Mouse (Mus musculus): ENCODE results near the gene Fga. TPM values are rescaled to one million over a fixed set of nuclear protein-coding genes. Genes with fewer than 3 reads are reported as not detected.

The Fga gene
- polyA plus RNA-seq, 1 experiment from 2014 or later = not detected

DNA sequence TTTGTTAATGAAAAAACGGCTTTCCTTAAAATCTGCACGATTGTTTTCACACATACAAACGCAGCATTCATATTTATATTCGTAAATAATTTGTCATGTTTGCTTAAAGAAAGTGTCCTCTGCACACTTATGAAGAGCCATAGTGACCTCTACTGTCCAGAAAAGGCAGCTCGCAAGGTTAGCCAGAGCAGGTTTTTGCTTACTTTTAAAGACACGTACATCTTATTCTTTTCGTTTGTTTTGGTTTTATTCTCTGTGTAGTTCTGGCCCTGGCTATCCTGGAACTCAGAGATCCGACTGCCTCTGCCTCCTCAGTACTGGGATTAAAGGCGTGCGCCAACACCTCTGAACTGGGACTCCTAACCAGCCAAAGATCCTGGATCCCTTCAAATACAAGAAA, 27.9 kb downstream of the Fga start:
- H3K9me3 ChIP-seq (ENCODE audit: control insufficient read depth, low read length) = no peaks in the 10 kb centered on the region
- ATAC-seq (ENCODE audit: insufficient number of reproducible peaks, low FRiP score, low TSS enrichment, low read depth) (no peak), DNase-seq (ENCODE audit: low spot score) (peak; percentile 55)
- H3K27me3 ChIP-seq (ENCODE audit: control insufficient read depth, insufficient read depth, low read length) = no peaks in the 10 kb centered on the region
- no peak overlapping the region for H3K27ac ChIP-seq (replicated peaks; ENCODE audit: low read depth, low read length)
- H3K36me3 ChIP-seq (ENCODE audit: control insufficient read depth, insufficient read depth, low read length) = peaks cover 4% of the 10 kb centered on the region; the same call in 1 of the 2 replicates
- H3K4me1 ChIP-seq (ENCODE audit: control insufficient read depth, insufficient read depth, low read length) = 0 out of 2 replicates have a peak, but pooled peaks cover 7% of the 10 kb centered on the region
- no peak overlapping the region for H3K4me3 ChIP-seq (ENCODE audit: low read depth, low read length)
- H3K4me2 ChIP-seq (ENCODE audit: low read depth, severe bottlenecking) = no peak overlapping the region
- 40% methylated on average over 10 of the region's 10 CpGs for WGBS
- H3K9ac ChIP-seq (ENCODE audit: low read length) = no peak overlapping the region

DNA sequence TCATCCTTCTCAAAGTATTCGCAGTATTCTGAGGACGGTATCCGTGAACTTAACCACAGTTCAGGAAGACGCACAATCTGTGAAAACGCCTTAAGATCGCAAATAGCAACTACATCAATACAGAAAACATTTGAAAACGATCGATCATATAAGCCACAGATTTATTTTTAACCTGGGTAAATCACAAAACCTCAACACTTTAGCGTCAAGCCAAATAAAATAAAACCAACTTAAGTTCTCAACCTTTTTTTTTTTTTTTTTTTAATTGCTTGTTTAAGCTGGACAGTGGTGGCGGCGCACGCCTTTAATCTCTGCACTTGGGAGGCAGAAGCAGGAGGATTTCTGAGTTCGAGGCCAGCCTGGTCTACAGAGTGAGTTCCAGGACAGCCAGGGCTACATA, 28.9 kb downstream of the Fga start:
- Histone ChIP-seq H3K36me3 (ENCODE audit: control insufficient read depth, insufficient read depth, low read length) (peaks cover 6% of the 10 kb centered on the region; the same call in 1 of the 2 replicates), H3K9ac (ENCODE audit: low read length) (no peak overlapping the region), H3K4me1 (ENCODE audit: control insufficient read depth, insufficient read depth, low read length) (0 out of 2 replicates have a peak, but pooled peaks cover 7% of the 10 kb centered on the region), H3K27ac (replicated peaks; ENCODE audit: low read depth, low read length) (no peak overlapping the region), H3K4me2 (ENCODE audit: low read depth, severe bottlenecking) (peak overlapping the region; percentile 23; the same call in 1 of the 2 replicates), H3K9me3 (ENCODE audit: control insufficient read depth, low read length) (no peaks in the 10 kb centered on the region), H3K4me3 (ENCODE audit: low read depth, low read length) (peak overlapping the region; percentile 21; the same call in 1 of the 2 replicates), H3K27me3 (ENCODE audit: control insufficient read depth, insufficient read depth, low read length) (no peaks in the 10 kb centered on the region)
- ATAC-seq (ENCODE audit: insufficient number of reproducible peaks, low FRiP score, low TSS enrichment, low read depth) (no peak; the same call in 1 of the 2 replicates), DNase-seq (ENCODE audit: low spot score) (no peak)
- WGBS = 32% methylated on average over 13 of the region's 13 CpGs

DNA sequence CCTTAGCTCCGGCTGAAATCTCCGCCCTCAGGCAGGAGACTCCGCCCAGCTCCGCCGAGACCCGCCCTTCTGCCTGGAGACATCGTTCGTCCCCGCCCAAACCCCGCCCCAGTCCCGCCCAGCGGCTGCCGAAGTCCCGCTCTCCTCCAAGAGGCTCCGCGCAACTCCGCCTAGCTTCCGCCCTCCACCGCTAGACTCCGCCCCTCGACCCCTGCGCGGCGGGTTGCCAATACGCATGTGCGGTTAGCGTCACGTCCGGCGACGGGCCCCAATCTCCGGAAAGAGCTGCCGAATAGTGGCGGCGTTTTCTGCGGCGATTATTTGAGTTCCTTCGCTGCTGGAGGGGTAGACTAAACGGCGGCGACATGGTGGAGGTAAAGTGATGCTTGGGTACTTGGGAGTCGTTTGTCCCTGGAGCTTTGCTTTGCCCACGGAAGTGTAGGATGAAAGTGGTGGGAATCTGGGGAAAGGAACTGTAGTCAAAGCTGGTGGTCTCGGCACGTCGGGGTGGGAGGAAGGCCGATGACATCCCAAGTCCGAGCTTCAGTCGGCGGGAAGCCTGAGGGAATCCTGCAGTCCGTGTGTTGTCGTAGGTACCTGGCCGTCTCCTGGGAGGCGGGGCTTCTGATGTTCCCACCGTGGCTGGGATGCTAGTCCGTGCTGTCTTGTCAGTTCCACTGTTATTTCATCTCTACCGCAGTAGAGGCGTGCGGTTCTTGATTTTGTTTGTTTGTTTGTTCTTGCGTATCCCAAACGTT, 29.6 kb downstream of the Fga start, which contains the start of gene Plrg1:
Gene Plrg1, plus strand, starts transcription at position 242 of the 758 bp plus-strand sequence.
- DNase-seq (ENCODE audit: low spot score) (peak; percentile 99), ATAC-seq (ENCODE audit: insufficient number of reproducible peaks, low FRiP score, low TSS enrichment, low read depth) (peak; percentile 98)

DNA sequence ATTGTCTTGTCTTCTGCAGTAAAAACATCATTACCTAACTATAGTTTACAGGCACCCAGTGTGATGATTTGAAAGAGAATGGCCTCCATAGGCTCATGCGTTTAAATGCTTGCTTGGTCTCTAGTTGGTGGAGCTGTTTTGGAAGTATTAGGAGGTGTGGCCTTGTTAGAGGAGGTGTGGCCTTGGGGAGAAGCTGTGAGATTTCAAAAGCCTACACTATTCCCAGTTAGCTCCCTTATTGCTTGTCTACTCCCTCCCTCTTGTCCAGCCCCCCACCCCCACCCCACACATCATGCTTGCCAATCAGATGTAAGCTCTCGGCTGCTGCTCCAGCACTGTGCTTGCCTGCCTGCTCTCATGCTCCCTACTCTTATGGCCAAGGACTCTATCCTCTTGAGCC, 31.2 kb downstream of the Fga start:
- 89% methylated on average over 2 of the region's 2 CpGs for whole genome bisulfite sequencing
- no peak overlapping the region for H3K27ac ChIP-seq (replicated peaks; ENCODE audit: low read depth, low read length)
- H3K9me3 ChIP-seq (ENCODE audit: control insufficient read depth, low read length) = no peaks in the 10 kb centered on the region
- H3K27me3 ChIP-seq (ENCODE audit: control insufficient read depth, insufficient read depth, low read length) = no peaks in the 10 kb centered on the region
- H3K4me2 ChIP-seq (ENCODE audit: low read depth, severe bottlenecking) = no peak overlapping the region
- DNase-seq (ENCODE audit: low spot score) = no peak
- no peak overlapping the region for H3K9ac ChIP-seq (ENCODE audit: low read length)
- ATAC-seq (ENCODE audit: insufficient number of reproducible peaks, low FRiP score, low TSS enrichment, low read depth) = no peak
- no peak overlapping the region for H3K4me3 ChIP-seq (ENCODE audit: low read depth, low read length)
- H3K4me1 ChIP-seq (ENCODE audit: control insufficient read depth, insufficient read depth, low read length) = 0 out of 2 replicates have a peak, but pooled peaks cover 7% of the 10 kb centered on the region
- H3K36me3 ChIP-seq (ENCODE audit: control insufficient read depth, insufficient read depth, low read length) = peaks cover 15% of the 10 kb centered on the region; the same call in 1 of the 2 replicates

More for the DNA sequence above, 29.6 kb downstream of the Fga start, which contains the start of gene Plrg1:
- H3K4me2 ChIP-seq (ENCODE audit: low read depth, severe bottlenecking) = peak within 1 kb of the TSS; percentile 76
- peak within 1 kb of the TSS; percentile 76 for H3K4me3 ChIP-seq (ENCODE audit: low read depth, low read length)
- H3K36me3 ChIP-seq (ENCODE audit: control insufficient read depth, insufficient read depth, low read length) = peaks cover 6% of the 10 kb centered on the region; the same call in 1 of the 2 replicates
- H3K4me1 ChIP-seq (ENCODE audit: control insufficient read depth, insufficient read depth, low read length) = 0 out of 2 replicates have a peak, but pooled peaks cover 7% of the 10 kb centered on the region
- no peaks in the 10 kb centered on the region for H3K27me3 ChIP-seq (ENCODE audit: control insufficient read depth, insufficient read depth, low read length)
- H3K27ac ChIP-seq (replicated peaks; ENCODE audit: low read depth, low read length) = no peak within 1 kb of the TSS
- H3K9me3 ChIP-seq (ENCODE audit: control insufficient read depth, low read length) = no peaks in the 10 kb centered on the region
- WGBS = under 1% methylated on average over 61 of the region's 61 CpGs
- peak within 1 kb of the TSS; percentile 56 for H3K9ac ChIP-seq (ENCODE audit: low read length)

DNA sequence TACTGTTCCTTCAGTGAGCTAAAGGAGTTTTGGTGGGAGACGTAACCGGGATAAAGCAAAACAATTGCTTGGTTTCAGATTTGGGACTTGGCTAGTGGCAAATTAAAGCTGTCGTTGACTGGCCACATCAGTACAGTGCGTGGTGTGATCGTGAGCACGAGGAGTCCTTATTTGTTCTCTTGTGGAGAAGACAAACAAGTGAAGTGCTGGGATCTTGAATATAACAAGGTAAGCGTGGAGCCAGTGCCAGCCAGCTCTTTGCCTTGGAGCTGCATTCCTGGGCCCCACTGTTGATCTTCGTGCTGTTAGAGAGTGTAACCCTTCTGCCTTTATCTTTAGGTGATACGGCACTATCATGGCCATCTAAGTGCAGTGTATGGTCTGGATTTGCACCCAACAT, 42.0 kb downstream of the Fga start:
- H3K4me2 ChIP-seq (ENCODE audit: low read depth, severe bottlenecking) = no peak overlapping the region
- no peaks in the 10 kb centered on the region for H3K4me1 ChIP-seq (ENCODE audit: control insufficient read depth, insufficient read depth, low read length)
- no peaks in the 10 kb centered on the region for H3K27me3 ChIP-seq (ENCODE audit: control insufficient read depth, insufficient read depth, low read length)
- H3K27ac ChIP-seq (replicated peaks; ENCODE audit: low read depth, low read length) = no peak overlapping the region
- no peak overlapping the region for H3K4me3 ChIP-seq (ENCODE audit: low read depth, low read length)
- no peak overlapping the region for H3K9ac ChIP-seq (ENCODE audit: low read length)
- no peak for ATAC-seq (ENCODE audit: insufficient number of reproducible peaks, low FRiP score, low TSS enrichment, low read depth)
- no peaks in the 10 kb centered on the region for H3K9me3 ChIP-seq (ENCODE audit: control insufficient read depth, low read length)
- no peak for DNase-seq (ENCODE audit: low spot score)
- WGBS = 85% methylated on average over 9 of the region's 9 CpGs
- peaks cover 27% of the 10 kb centered on the region for H3K36me3 ChIP-seq (ENCODE audit: control insufficient read depth, insufficient read depth, low read length)

DNA sequence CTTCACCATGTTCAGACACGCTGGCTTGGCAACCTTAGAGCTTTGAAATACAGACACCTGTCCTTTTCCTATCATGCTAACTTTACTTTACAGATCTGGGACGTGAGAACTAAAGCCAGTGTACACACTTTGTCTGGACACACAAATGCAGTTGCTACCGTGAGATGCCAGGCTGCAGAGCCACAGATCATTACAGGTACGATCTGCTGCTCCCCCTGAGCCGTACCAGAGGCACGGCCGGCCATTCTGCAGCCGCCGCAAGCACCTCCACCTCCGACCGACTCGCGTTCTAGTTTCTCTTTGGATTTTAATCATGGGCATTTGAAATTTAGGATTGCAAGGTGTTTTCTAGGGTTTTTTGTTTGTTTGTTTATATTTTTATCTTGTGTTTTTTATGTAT, 43.0 kb downstream of the Fga start:
- Histone ChIP-seq H3K4me2 (ENCODE audit: low read depth, severe bottlenecking) (no peak overlapping the region), H3K36me3 (ENCODE audit: control insufficient read depth, insufficient read depth, low read length) (peaks cover 24% of the 10 kb centered on the region), H3K4me3 (ENCODE audit: low read depth, low read length) (no peak overlapping the region), H3K9me3 (ENCODE audit: control insufficient read depth, low read length) (no peaks in the 10 kb centered on the region), H3K9ac (ENCODE audit: low read length) (no peak overlapping the region), H3K27ac (replicated peaks; ENCODE audit: low read depth, low read length) (no peak overlapping the region), H3K4me1 (ENCODE audit: control insufficient read depth, insufficient read depth, low read length) (no peaks in the 10 kb centered on the region), H3K27me3 (ENCODE audit: control insufficient read depth, insufficient read depth, low read length) (no peaks in the 10 kb centered on the region)
- ATAC-seq (ENCODE audit: insufficient number of reproducible peaks, low FRiP score, low TSS enrichment, low read depth) (no peak), DNase-seq (ENCODE audit: low spot score) (no peak)
- WGBS = 94% methylated on average over 13 of the region's 13 CpGs

DNA sequence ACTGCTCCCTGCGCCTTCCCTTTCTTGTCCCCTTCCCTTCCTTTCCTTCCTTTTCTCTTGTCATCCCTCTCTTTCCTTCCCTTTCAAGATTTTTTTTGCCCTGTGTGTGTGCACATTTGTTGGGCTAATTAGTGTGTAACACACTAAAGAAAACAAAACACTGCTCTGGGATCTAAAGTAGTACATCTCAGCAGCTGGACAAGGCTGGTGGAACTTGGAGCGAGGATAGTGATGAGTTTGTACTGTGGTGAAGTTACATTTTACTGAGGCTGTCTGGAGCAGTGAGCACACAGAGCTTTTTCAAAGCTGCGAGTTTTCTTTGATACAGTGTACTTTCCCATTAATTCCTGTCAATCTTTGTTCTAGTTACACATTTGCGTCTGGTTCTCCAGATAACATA, 44.4 kb downstream of the Fga start:
- Histone ChIP-seq H3K9ac (ENCODE audit: low read length) (no peak overlapping the region), H3K9me3 (ENCODE audit: control insufficient read depth, low read length) (no peaks in the 10 kb centered on the region), H3K27ac (replicated peaks; ENCODE audit: low read depth, low read length) (no peak overlapping the region), H3K27me3 (ENCODE audit: control insufficient read depth, insufficient read depth, low read length) (no peaks in the 10 kb centered on the region), H3K4me2 (ENCODE audit: low read depth, severe bottlenecking) (no peak overlapping the region), H3K4me3 (ENCODE audit: low read depth, low read length) (no peak overlapping the region), H3K36me3 (ENCODE audit: control insufficient read depth, insufficient read depth, low read length) (peaks cover 24% of the 10 kb centered on the region), H3K4me1 (ENCODE audit: control insufficient read depth, insufficient read depth, low read length) (no peaks in the 10 kb centered on the region)
- 94% methylated on average over 4 of the region's 4 CpGs for WGBS
- ATAC-seq (ENCODE audit: insufficient number of reproducible peaks, low FRiP score, low TSS enrichment, low read depth) (no peak), DNase-seq (ENCODE audit: low spot score) (no peak)

DNA sequence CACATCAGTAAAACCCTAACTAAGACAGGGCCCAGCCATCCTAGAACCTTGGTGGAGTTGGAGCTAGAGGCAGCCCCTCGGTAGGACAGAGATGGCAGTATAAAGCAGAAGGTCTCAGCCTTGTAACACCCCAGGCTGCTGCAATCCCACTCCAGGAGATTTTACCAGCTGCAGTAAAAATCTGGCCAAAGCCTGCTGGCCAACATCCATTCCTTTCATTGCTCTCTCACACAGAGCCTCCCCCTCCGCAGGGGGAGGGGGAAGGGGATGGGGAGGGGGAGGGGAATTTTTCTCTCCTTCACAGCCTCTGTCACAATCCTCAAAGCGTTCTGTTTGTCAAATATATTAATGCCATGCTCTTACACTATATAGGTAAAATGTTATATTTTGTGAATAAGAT, 50.7 kb downstream of the Fga start:
- H3K4me2 ChIP-seq (ENCODE audit: low read depth, severe bottlenecking) = no peak overlapping the region
- no peaks in the 10 kb centered on the region for H3K4me1 ChIP-seq (ENCODE audit: control insufficient read depth, insufficient read depth, low read length)
- DNase-seq (ENCODE audit: low spot score) (no peak), ATAC-seq (ENCODE audit: insufficient number of reproducible peaks, low FRiP score, low TSS enrichment, low read depth) (no peak)
- WGBS = 20% methylated on average over 3 of the region's 3 CpGs
- no peak overlapping the region for H3K9ac ChIP-seq (ENCODE audit: low read length)
- no peak overlapping the region for H3K4me3 ChIP-seq (ENCODE audit: low read depth, low read length)
- no peaks in the 10 kb centered on the region for H3K27me3 ChIP-seq (ENCODE audit: control insufficient read depth, insufficient read depth, low read length)
- H3K27ac ChIP-seq (replicated peaks; ENCODE audit: low read depth, low read length) = no peak overlapping the region
- peaks cover 1% of the 10 kb centered on the region for H3K36me3 ChIP-seq (ENCODE audit: control insufficient read depth, insufficient read depth, low read length)
- no peaks in the 10 kb centered on the region for H3K9me3 ChIP-seq (ENCODE audit: control insufficient read depth, low read length)

Measured in limb, embryonic 11.5 days (tissue).